23 mouse cellular contexts compared by ENCODE assay signal in the genomic region with DNA sequence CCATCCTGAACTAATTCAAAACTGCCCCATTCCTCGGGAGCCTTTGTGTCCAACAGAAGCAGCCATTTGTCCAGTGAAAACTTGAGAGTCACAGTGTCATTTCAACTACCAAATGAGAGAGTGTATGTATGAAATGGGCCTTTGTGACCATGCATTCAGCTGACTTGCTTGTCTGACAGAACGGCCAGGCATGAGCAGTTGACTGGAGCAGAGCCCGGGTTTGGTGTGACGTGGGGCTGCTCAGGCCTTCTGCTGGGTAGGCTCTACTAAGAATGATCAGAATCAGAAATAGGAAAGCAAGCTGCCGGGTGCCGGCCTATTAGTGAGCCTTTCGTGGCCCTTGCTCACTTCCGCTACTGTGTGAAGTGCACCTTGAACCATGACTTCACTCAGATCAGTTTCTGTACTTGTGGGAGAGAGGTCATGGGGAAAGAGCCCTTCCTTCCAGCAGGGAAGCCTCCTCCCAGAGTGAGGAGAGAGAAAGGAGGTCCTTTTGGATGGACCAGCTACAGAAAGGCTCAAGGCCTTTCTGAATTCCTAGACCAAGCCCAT. TPM values are rescaled to one million over a fixed set of nuclear protein-coding genes. Genes with fewer than 3 reads are reported as not detected.
A peak's percentile ranks its signal among the peaks of the same experiment; 100 is the strongest.
DNase-seq lines count a peak whose midpoint lies in the region; ATAC-seq and TF ChIP-seq lines count a peak whose summit lies in the region.
"Had no signal": no experiment of that assay in that cellular context is flagged by ENCODE, and none has a peak within 500 bp of the region (broad histone marks: within the 10 kb centered on the region; RNA-seq: fewer than 3 reads in every experiment).

No protein-coding gene starts in this region.

- no peak overlapping the region for H3K4me2 ChIP-seq in kidney, embryonic 16.5 days (replicated peaks; ENCODE audit: low read depth, low read length)
- H3K4me2 ChIP-seq: heart, embryonic 13.5 days; hindbrain, embryonic 13.5 days; intestine, embryonic 15.5 days; limb, embryonic 12.5 days; liver, embryonic 15.5 days; midbrain, embryonic 12.5 days; neural tube, embryonic 13.5 days; stomach, embryonic 15.5 days had no signal

- no peak overlapping the region for H3K27ac ChIP-seq in kidney, embryonic 16.5 days (ENCODE audit: low read length)
- peak overlapping the region; percentile 82 for H3K27ac ChIP-seq in layer of hippocampus, adult 2 months
- H3K27ac ChIP-seq: embryonic facial prominence, embryonic 10.5 days; heart, embryonic 13.5 days; hindbrain, embryonic 13.5 days; intestine, embryonic 15.5 days; limb, embryonic 12.5 days; liver, embryonic 15.5 days; midbrain, embryonic 12.5 days; neural tube, embryonic 13.5 days; stomach, embryonic 15.5 days had no signal

- peak; percentile 35 for DNase-seq in kidney, adult 11 months
- peak; percentile 40 to 51 for DNase-seq in layer of hippocampus, adult 2 months (ENCODE audit: low spot score in 2 of 2)
- DNase-seq in layer of hippocampus, adult 9-10 months (ENCODE audit: low spot score), result no peak
- peak; percentile 84 for DNase-seq in brain, adult 2 months (ENCODE audit: low read depth, low spot score)
- peak; percentile 50 to 62 for DNase-seq in layer of hippocampus, adult 8-10 months (ENCODE audit: low spot score in 2 of 2)
- no peak for DNase-seq in retina, embryonic 14.5 days (ENCODE audit: low spot score)
- no peak for DNase-seq in urinary bladder, postnatal 10 days (ENCODE audit: low spot score)
- DNase-seq: adrenal gland, postnatal 25 days; B cell, adult 2 months; cerebellum, postnatal 36 days; heart, adult 11 months; right cerebral cortex, postnatal 25 days had no signal

- H3K4me3 ChIP-seq in kidney, embryonic 16.5 days (ENCODE audit: low read length), result no peak overlapping the region
- H3K4me3 ChIP-seq in layer of hippocampus, adult 2 months, result no peak overlapping the region; the same call in 1 of the 2 replicates
- H3K4me3 ChIP-seq: embryonic facial prominence, embryonic 10.5 days; heart, embryonic 13.5 days; hindbrain, embryonic 13.5 days; intestine, embryonic 15.5 days; limb, embryonic 12.5 days; liver, embryonic 15.5 days; midbrain, embryonic 12.5 days; neural tube, embryonic 13.5 days; stomach, embryonic 15.5 days had no signal

- ATAC-seq in kidney, embryonic 16.5 days (ENCODE audit: low FRiP score, low TSS enrichment), result no peak
- ATAC-seq: intestine, embryonic 15.5 days; lung, postnatal 0 days had no signal

- no peak for TF ChIP-seq CTCF in layer of hippocampus, adult 2 months (conservative IDR thresholded peaks at IDR 0.05)

- WGBS in kidney, embryonic 16.5 days, result 82% methylated on average over 8 of the region's 8 CpGs

- H3K36me3 ChIP-seq in kidney, embryonic 16.5 days (ENCODE audit: insufficient read depth, low read length), result no peaks in the 10 kb centered on the region
- H3K36me3 ChIP-seq: embryonic facial prominence, embryonic 10.5 days; hindbrain, embryonic 13.5 days; intestine, embryonic 15.5 days; limb, embryonic 12.5 days; liver, embryonic 15.5 days; stomach, embryonic 15.5 days had no signal

- H3K27me3 ChIP-seq in kidney, embryonic 16.5 days (ENCODE audit: insufficient read depth, low read length), result no peaks in the 10 kb centered on the region
- H3K27me3 ChIP-seq: heart, embryonic 13.5 days; hindbrain, embryonic 13.5 days; intestine, embryonic 15.5 days; limb, embryonic 12.5 days; midbrain, embryonic 12.5 days; neural tube, embryonic 13.5 days; stomach, embryonic 15.5 days had no signal

- H3K9me3 ChIP-seq in kidney, embryonic 16.5 days (ENCODE audit: low read length), result no peaks in the 10 kb centered on the region
- H3K9me3 ChIP-seq: embryonic facial prominence, embryonic 10.5 days; heart, embryonic 13.5 days; hindbrain, embryonic 13.5 days; intestine, embryonic 15.5 days; limb, embryonic 12.5 days; liver, embryonic 15.5 days; midbrain, embryonic 12.5 days; neural tube, embryonic 13.5 days; stomach, embryonic 15.5 days had no signal

- H3K4me1 ChIP-seq in kidney, embryonic 16.5 days (ENCODE audit: insufficient read depth, low read length), result peaks cover 13% of the 10 kb centered on the region

- H3K9ac ChIP-seq in kidney, embryonic 16.5 days (replicated peaks; ENCODE audit: low read length), result no peak overlapping the region
- H3K9ac ChIP-seq: heart, embryonic 13.5 days; hindbrain, embryonic 13.5 days; intestine, embryonic 15.5 days; limb, embryonic 12.5 days; liver, embryonic 15.5 days; midbrain, embryonic 12.5 days; neural tube, embryonic 13.5 days; stomach, embryonic 15.5 days had no signal

RNA-seq across cellular contexts. Expression of a gene that starts 4.4 kb away (rescaled TPM):
- 22.1 and 22.7 TPM in 2 replicates for polyA plus RNA-seq in kidney, embryonic 16.5 days (2015; fragmentation: Nextera tagmentation; extraction: Ambion mirVana)
- 100 to 1,000 TPM; 231 to 237 TPM for total RNA-seq in layer of hippocampus, adult 2 months (2021)
- total RNA-seq in layer of hippocampus, adult 8-10 months (2022), result 100 to 1,000 TPM; 225 to 231 (median 227) TPM

RNA-seq across cellular contexts. Expression of a gene that starts 49.0 kb away (rescaled TPM):
- polyA plus RNA-seq in kidney, embryonic 16.5 days (2015; fragmentation: Nextera tagmentation; extraction: Ambion mirVana), result 96.8 and 98.3 TPM in 2 replicates
- 10 to 100 TPM; 60.8 to 63.2 TPM for total RNA-seq in layer of hippocampus, adult 2 months (2021)
- total RNA-seq in layer of hippocampus, adult 8-10 months (2022), result 10 to 100 TPM; 54.0 to 81.0 (median 67.7) TPM

Comparison
In these comparisons a context has a peak if more than half of its experiments do, and no peak if none do; other contexts are left out.
1. DNase-seq: peak in kidney, adult 11 months (single experiment), layer of hippocampus, adult 2 months (2 of 2), brain, adult 2 months (single experiment) and layer of hippocampus, adult 8-10 months (2 of 2); none in layer of hippocampus, adult 9-10 months (single experiment), retina, embryonic 14.5 days (single experiment) and urinary bladder, postnatal 10 days (single experiment).